Mouse (Mus musculus) retina, postnatal 1 day (tissue): ENCODE measurements around the gene Itgb4.
A peak's percentile ranks its signal among the peaks of the same experiment; 100 is the strongest.

Source experiments
- DNase-seq: peaks from one replicate; pipeline ENCODE4 v3.0.0-alpha.2; 2012

Gene Itgb4

GRCm38 (mm10) chr11:115974309-115975082 is at the start of gene Itgb4:
Gene Itgb4 (plus strand): TSS chr11:115974709.
- no peak for DNase-seq

DNA sequence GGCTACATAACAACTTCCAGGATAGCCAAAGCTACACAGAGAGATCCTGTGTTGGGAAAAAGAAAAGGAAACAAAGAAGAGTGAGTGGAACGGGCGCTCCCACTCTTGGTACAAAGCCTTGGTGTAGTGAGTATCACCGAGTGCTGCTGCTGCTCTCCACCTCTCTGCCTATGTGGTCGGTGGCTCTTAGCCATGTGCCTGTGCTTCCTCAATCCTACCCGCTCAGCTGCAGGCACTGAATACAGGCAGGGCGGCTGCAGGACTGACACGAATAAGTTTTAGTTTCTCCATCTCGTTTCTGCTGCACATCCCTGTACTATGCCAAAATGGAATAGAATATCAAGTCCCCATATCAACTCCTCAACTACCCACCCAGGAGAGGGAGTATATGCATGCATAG is 45.5 kb upstream of the Itgb4 start:
- no peak for DNase-seq

GRCm38 (mm10) chr11:115929818-115930217 is 44.7 kb upstream of the Itgb4 start:
- no peak for DNase-seq

DNA sequence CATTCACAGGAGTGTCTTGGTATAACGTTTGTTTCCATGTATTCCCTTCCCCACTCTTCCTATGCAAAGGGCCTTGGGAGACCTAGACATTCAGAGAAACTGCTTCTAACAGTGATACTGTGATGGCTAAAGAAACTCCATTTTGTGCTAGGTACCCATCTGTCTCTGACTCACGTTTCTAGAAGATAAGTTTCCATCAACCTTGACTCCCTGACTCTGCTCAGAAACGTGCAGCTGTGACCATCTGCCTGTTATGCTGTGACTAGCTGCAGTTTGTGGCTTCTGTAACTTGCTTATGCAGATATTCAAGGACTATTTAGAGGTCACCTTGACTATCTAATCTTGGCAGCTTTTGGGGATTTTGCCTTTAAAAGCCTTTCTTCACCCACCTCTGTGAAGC is 43.3 kb upstream of the Itgb4 start:
- DNase-seq = no peak

DNA sequence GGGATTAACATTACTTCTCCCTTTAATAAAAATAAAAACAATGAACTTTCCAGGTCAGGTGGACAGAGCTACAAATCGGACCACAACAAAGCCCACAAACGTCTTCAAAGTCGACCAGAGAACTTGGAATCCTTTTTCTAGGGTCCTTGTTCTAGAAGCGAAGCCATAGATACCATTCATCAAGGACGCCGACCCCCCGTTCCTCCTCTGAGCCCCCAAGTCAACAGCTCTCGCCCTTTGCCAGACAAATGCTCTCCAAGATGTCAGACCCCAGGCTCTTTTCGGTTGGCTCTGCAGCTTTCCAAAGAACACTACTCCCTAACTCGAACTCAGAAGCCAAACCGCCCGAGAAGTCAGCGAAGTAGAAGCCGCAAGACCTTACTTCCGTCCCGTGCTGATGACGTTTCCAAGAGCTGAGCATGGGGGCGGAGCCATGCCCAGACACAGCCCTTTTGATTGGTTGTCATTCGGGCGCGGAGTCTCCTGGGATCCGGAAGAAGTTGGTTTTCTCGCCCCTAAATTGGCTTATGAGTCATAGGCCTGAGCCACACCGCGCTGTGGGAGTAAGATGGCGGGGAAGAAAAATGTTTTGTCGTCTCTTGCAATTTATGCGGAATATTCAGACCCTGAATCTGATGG is 41.3 kb upstream of the Itgb4 start, which contains the start of the genes Sap30bp and Recql5:
Sap30bp (plus strand) TSS at position 175 of the 639 bp plus-strand sequence.
Recql5 (minus strand) TSS at position 370 of the 639 bp plus-strand sequence.
- peak; percentile 99 for DNase-seq

- DNase-seq = no peak
Observed at GRCm38 (mm10) chr11:115933747-115934110, 40.8 kb upstream of the Itgb4 start.

DNA sequence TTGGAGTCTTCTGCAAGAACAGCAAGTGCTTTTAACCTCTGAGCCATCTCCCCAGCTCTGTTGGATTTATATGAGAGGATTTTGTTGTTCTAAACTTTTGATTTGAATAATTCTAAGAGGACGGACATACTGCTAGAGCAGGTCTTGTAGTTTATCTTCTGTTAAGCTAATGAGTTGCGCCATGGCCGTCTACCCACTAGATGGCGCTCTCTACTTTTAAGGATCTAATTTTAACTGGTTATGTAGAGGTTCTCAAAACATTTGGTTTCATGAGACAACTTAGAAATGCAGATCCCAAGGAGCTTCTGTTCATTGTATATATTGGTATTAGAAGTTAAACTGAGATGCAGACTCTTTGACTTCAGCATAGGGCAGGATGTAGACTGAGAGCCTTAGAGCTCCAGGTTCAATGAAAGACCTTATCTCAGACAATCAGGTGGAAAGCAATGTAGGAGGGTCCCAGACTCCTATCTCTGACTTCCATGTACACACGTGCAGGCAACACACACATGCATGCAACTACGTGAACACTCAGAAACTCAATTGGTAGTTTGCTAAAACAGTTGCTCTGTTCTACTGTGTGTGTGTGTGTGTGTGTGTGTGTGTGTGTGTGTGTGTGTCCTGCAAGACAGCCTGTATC is 34.7 kb upstream of the Itgb4 start:
- DNase-seq = peak; percentile 77

DNA sequence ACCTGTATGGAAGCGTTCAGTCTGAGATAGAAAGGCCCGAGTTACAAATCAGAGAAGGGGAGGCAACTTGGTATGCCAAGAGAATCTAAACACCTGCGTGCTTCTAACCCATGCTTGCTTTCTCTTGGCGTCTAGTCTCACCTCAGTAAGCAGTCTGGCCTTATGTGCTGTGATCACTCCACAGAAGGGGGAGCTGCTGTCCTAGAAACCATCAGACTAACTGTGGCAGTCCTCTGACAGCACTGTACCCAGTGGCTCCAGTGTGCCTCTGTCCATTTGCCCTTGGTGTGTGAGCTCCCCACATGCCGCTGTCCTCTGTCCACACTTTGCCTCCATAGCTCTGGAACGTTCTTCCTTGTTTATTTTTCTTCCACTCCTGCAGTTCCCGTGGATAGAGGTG is 32.5 kb upstream of the Itgb4 start:
- no peak for DNase-seq

DNA sequence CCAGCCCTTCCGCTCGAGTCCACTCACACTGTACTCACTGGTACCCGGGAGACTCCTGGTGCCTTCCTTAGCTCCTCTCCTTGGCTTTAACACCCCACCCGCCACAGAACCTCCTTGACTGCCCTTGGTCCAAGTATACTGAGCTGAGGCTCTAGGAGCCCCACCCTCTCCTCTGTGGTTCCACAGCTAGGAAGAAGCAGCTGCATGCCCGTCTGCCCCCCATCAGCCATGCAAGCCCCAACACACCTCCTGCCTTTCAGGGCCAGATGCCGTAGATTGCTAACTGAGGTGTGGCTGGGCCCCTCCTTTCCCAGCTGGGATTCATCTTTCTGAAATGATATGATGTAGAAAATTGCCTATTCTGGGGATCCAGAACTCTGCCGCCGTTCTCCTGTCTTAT is 29.3 kb upstream of the Itgb4 start:
- no peak for DNase-seq

- DNase-seq = no peak
Observed at GRCm38 (mm10) chr11:115946221-115946828, 28.2 kb upstream of the Itgb4 start.

DNA sequence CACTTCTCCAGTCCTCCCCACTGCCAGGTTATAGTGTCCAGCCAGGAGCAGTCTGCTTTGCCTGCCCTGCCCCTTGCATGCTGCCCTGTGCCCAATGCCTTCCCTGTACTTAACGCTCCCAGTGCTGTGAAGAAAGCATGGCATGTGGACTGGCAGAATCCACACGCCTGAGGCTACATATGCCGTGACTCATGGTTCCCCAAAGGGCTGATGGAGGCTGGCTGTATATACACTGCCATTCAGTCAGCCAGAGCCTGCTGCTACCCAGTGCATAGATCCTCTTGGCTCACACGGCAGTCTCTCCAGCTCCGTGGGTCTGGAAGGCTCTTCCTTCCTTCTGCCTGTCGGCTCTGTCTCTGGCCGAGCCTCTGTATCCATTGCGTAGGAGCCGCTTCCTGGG is 26.2 kb upstream of the Itgb4 start:
- no peak for DNase-seq

- no peak for DNase-seq
Observed at GRCm38 (mm10) chr11:115950719-115951118, 23.8 kb upstream of the Itgb4 start.

DNA sequence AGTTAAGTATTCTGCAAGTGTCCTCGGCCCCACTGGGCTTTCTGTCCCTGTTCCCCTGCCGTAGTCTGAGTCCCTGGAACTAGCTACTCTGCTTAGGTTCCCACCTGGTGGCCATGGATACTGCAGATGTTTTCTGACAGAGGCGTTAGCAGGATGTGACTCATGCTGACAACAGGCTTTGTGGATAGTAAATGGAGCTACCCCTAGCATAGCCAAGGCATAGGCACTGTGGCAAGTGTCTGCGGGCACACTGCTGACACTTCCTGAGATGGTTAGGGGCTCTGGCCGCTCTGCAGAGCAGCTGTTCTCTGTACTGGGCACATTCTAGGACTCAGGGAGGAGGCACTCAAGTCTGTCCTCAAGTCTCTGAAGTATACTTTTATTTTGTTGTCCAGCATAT is 19.8 kb upstream of the Itgb4 start:
- DNase-seq = no peak

- no peak for DNase-seq
Observed at GRCm38 (mm10) chr11:115955195-115955858, 19.2 kb upstream of the Itgb4 start.

DNA sequence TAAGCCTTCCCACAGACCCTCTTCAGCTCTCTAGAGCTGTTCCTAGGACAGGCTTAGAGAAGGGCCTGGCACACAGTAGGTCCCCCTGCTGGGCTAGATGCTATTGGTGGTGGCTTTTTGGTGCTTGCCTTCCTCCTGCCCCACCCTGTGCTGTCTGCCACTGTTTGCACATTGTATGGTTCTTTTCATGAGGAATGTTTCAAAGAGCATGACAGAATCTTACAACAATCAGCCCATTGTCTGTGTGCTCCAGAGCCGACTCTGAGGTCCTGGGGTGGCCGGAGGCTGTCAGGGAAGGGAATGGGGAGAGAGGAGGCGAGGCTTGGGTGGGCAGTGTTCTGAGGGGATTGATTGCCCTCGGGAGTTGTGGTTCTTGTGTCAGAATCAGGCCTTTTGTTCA is 18.1 kb upstream of the Itgb4 start:
- DNase-seq = peak; percentile 91

GRCm38 (mm10) chr11:115957971-115958370 is 16.5 kb upstream of the Itgb4 start:
- no peak for DNase-seq

DNA sequence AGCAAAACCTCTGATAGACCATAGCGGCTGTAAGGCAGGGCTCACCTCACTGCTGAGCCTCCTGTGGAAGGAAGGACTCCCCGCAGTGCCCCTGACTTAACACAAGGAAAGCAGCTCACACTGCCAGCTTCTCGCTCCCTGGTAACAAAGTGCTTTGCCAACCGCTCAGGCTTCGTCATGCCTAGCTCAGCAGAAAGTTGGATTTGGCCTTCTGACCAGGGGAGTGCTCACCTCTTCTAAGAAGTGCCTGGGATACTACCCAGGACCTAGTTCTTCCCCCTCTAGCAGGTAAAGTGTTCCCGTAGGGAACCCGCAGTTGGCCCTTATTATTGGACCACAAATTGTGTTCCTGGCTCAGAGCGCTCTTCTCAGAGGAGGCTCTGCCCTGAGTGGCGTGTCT is 15.5 kb upstream of the Itgb4 start:
- no peak for DNase-seq

GRCm38 (mm10) chr11:115962651-115963412 is 11.7 kb upstream of the Itgb4 start:
- no peak for DNase-seq

GRCm38 (mm10) chr11:115964977-115965604 is 9.4 kb upstream of the Itgb4 start:
- no peak for DNase-seq

DNA sequence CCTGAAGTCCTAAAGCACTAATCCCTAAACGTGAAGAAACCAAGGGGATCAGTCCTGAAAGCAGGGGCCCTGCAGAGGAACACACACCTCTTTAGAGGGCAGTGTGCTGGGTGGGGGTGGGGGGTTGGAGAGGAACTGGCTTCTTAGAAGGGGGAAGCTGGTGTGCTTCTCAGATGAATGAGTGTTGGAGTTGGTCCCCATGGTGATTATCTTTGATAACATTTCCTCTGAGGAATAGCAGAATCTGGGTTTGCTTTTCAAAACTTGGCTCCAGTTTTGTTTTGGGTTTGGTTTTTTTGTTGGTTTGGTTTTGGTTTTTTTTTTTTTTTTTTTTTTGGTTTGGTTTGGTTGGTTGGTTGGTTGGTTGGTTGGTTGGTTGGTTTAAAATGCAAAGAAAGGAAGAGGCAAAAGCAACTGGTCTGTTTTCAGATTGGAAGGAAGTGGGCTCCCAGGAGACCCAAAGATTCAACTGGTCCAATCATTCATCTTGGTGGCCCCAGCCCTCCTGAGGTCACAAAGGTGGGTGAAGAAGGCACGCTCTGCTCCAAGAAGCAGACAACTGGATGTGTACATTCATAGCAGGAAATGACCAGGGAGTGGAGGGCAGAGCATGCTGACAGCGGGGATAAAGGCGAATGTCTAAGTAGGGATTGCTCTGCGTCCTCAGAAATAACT is 5.6 kb upstream of the Itgb4 start:
- no peak for DNase-seq
